Mouse (Mus musculus): ENCODE results near the gene Gm21095.
"Not testable (repeated sequence)": the region's sequence is repeated elsewhere in the genome, so short reads cannot be mapped to it uniquely, and the experiment has no call there.

The Gm21095 gene

GRCm38 (mm10) chrY:84096979-84097378, at the start of gene Gm21095:
Gene Gm21095 (plus strand): TSS chrY:84097279.
- not testable (repeated sequence) for DNase-seq (ENCODE audit: low read depth, low spot score)

All from retina, postnatal 7 days (tissue).